Comparison of ENCODE assay signal across 11 mouse cellular contexts in genomic region chr6:72100939-72101338, GRCm38 (mm10). TPM values are rescaled to one million over a fixed set of nuclear protein-coding genes. Genes with fewer than 3 reads are reported as not detected.
DNase-seq lines count a peak whose midpoint lies in the region; ATAC-seq and TF ChIP-seq lines count a peak whose summit lies in the region.
"Had no signal": no experiment of that assay in that cellular context is flagged by ENCODE, and none has a peak within 500 bp of the region (broad histone marks: within the 10 kb centered on the region; RNA-seq: fewer than 3 reads in every experiment).

No protein-coding gene starts in this region.

- no peaks in the 10 kb centered on the region for H3K27me3 ChIP-seq in forebrain, embryonic 11.5 days (ENCODE audit: control insufficient read depth, insufficient read depth, low read length)
- no peaks in the 10 kb centered on the region for H3K27me3 ChIP-seq in forebrain, postnatal 0 days (ENCODE audit: insufficient read depth, low read length)
- no peaks in the 10 kb centered on the region for H3K27me3 ChIP-seq in lung, embryonic 15.5 days
- H3K27me3 ChIP-seq in limb, embryonic 10.5 days (ENCODE audit: low read depth, poor library complexity, severe bottlenecking): no peaks in the 10 kb centered on the region
- no peaks in the 10 kb centered on the region for H3K27me3 ChIP-seq in neural tube, embryonic 13.5 days

- no peak overlapping the region for H3K9ac ChIP-seq in forebrain, embryonic 11.5 days (ENCODE audit: low read length)
- no peak overlapping the region for H3K9ac ChIP-seq in forebrain, postnatal 0 days
- H3K9ac ChIP-seq in lung, embryonic 15.5 days: no peak overlapping the region
- no peak overlapping the region for H3K9ac ChIP-seq in neural tube, embryonic 13.5 days

- DNase-seq in forebrain, embryonic 11.5 days (ENCODE audit: low spot score): no peak
- no peak for DNase-seq in forebrain, postnatal 0 days
- DNase-seq in lung, postnatal 10 days: no peak
- DNase-seq in limb, embryonic 10.5 days (ENCODE audit: low spot score): no peak
- no peak for DNase-seq in urinary bladder, postnatal 10 days (ENCODE audit: low spot score)
- no peak for DNase-seq in cerebellum, postnatal 10 days
- DNase-seq: heart, adult 11 months; kidney, postnatal 4 days had no signal

- no peak overlapping the region; the same call in 1 of the 2 replicates for H3K27ac ChIP-seq in forebrain, embryonic 11.5 days (ENCODE audit: low read depth, low read length)
- H3K27ac ChIP-seq in forebrain, postnatal 0 days (ENCODE audit: low read depth, low read length): no peak overlapping the region
- peak overlapping the region; percentile 87 for H3K27ac ChIP-seq in lung, embryonic 15.5 days
- H3K27ac ChIP-seq in limb, embryonic 10.5 days: peak overlapping the region; percentile 8; the same call in 1 of the 2 replicates
- H3K27ac ChIP-seq in neural tube, embryonic 13.5 days (replicated peaks): no peak overlapping the region
- H3K27ac ChIP-seq: hindbrain, postnatal 0 days had no signal

- TF ChIP-seq CTCF in forebrain, postnatal 0 days (IDR thresholded peaks at IDR 0.05; ENCODE audit: low read depth): no peak

- H3K9me3 ChIP-seq in forebrain, embryonic 11.5 days (ENCODE audit: control insufficient read depth, low read length): no peaks in the 10 kb centered on the region
- H3K9me3 ChIP-seq in forebrain, postnatal 0 days (ENCODE audit: low read length): no peaks in the 10 kb centered on the region
- no peaks in the 10 kb centered on the region for H3K9me3 ChIP-seq in lung, embryonic 15.5 days
- no peaks in the 10 kb centered on the region for H3K9me3 ChIP-seq in limb, embryonic 10.5 days (replicated peaks)
- H3K9me3 ChIP-seq in neural tube, embryonic 13.5 days: no peaks in the 10 kb centered on the region

- no peak for ATAC-seq in forebrain, embryonic 11.5 days (replicated peaks; ENCODE audit: low FRiP score)
- ATAC-seq in forebrain, postnatal 0 days: no peak
- no peak for ATAC-seq in lung, embryonic 15.5 days (ENCODE audit: borderline replicate concordance, extremely low read depth, low FRiP score, low TSS enrichment)
- ATAC-seq in neural tube, embryonic 13.5 days (ENCODE audit: low read depth): no peak
- ATAC-seq: hindbrain, postnatal 0 days had no signal

- no peak overlapping the region for H3K4me3 ChIP-seq in forebrain, embryonic 11.5 days (ENCODE audit: low read depth, low read length)
- H3K4me3 ChIP-seq in forebrain, postnatal 0 days (ENCODE audit: low read depth, low read length): no peak overlapping the region
- H3K4me3 ChIP-seq in lung, embryonic 15.5 days: no peak overlapping the region
- no peak overlapping the region for H3K4me3 ChIP-seq in limb, embryonic 10.5 days
- no peak overlapping the region for H3K4me3 ChIP-seq in neural tube, embryonic 13.5 days

- WGBS in forebrain, embryonic 11.5 days: 85% methylated on average over 8 of the region's 8 CpGs
- WGBS in forebrain, postnatal 0 days: 83% methylated on average over 8 of the region's 8 CpGs
- WGBS in lung, embryonic 15.5 days: 51% methylated on average over 8 of the region's 8 CpGs
- WGBS in limb, embryonic 10.5 days: 82% methylated on average over 8 of the region's 8 CpGs
- 87% methylated on average over 8 of the region's 8 CpGs for WGBS in neural tube, embryonic 13.5 days

- peaks cover 5% of the 10 kb centered on the region; the same call in 1 of the 2 replicates for H3K4me1 ChIP-seq in forebrain, embryonic 11.5 days (replicated peaks; ENCODE audit: control insufficient read depth, insufficient read depth, low read length)
- H3K4me1 ChIP-seq in forebrain, postnatal 0 days (ENCODE audit: insufficient read depth): peaks cover 6% of the 10 kb centered on the region
- H3K4me1 ChIP-seq in lung, embryonic 15.5 days: peaks cover 55% of the 10 kb centered on the region
- H3K4me1 ChIP-seq in limb, embryonic 10.5 days: peaks cover 36% of the 10 kb centered on the region
- H3K4me1 ChIP-seq in neural tube, embryonic 13.5 days (replicated peaks): peaks cover 39% of the 10 kb centered on the region

- H3K36me3 ChIP-seq in forebrain, embryonic 11.5 days (ENCODE audit: control insufficient read depth, insufficient read depth, low read length): no peaks in the 10 kb centered on the region; the same call in 1 of the 2 replicates
- no peaks in the 10 kb centered on the region for H3K36me3 ChIP-seq in forebrain, postnatal 0 days (ENCODE audit: insufficient read depth)
- H3K36me3 ChIP-seq in lung, embryonic 15.5 days: no peaks in the 10 kb centered on the region
- 0 out of 2 replicates have a peak, but pooled peaks cover 2% of the 10 kb centered on the region for H3K36me3 ChIP-seq in limb, embryonic 10.5 days
- H3K36me3 ChIP-seq in neural tube, embryonic 13.5 days: no peaks in the 10 kb centered on the region

- 0 out of 2 replicates have a peak overlapping the region, but pooled peaks have one; percentile 8 for H3K4me2 ChIP-seq in forebrain, embryonic 11.5 days (ENCODE audit: low read depth, low read length, severe bottlenecking)
- no peak overlapping the region for H3K4me2 ChIP-seq in forebrain, postnatal 0 days (ENCODE audit: low read depth)
- H3K4me2 ChIP-seq in lung, embryonic 15.5 days: peak overlapping the region; percentile 40
- H3K4me2 ChIP-seq in neural tube, embryonic 13.5 days: peak overlapping the region; percentile 18

RNA-seq across cellular contexts. Expression of gene St3gal5, which starts 3.5 kb away (rescaled TPM):
- polyA plus RNA-seq in forebrain, embryonic 11.5 days (2014; fragmentation: Nextera tagmentation; extraction: Ambion mirVana): 40.4 and 43.3 TPM in 2 replicates
- 16.5 and 17.5 TPM in 2 replicates for total RNA-seq in forebrain, postnatal 0 days (2014; rRNA removed)
- 26.0 and 53.4 TPM in 2 replicates for polyA plus RNA-seq in forebrain, postnatal 0 days (2015; fragmentation: Nextera tagmentation; extraction: Ambion mirVana)
- 40.5 and 42.1 TPM in 2 replicates for polyA plus RNA-seq in lung, embryonic 15.5 days (2015; fragmentation: Nextera tagmentation; extraction: Ambion mirVana)
- polyA plus RNA-seq in limb, embryonic 10.5 days (2016; fragmentation: Nextera tagmentation; extraction: Ambion mirVana): 26.7 and 26.8 TPM in 2 replicates
- polyA plus RNA-seq in neural tube, embryonic 13.5 days (2015; fragmentation: Nextera tagmentation; extraction: Ambion mirVana): 54.6 and 59.2 TPM in 2 replicates

Comparison
In these comparisons a context has a peak if more than half of its experiments do, and no peak if none do; other contexts are left out.
1. H3K27ac ChIP-seq: peak in lung, embryonic 15.5 days (single experiment) and limb, embryonic 10.5 days (single experiment); none in forebrain, embryonic 11.5 days (single experiment), forebrain, postnatal 0 days (single experiment) and neural tube, embryonic 13.5 days (single experiment).